Mouse (Mus musculus) spleen, postnatal 4 days (tissue): ENCODE measurements around the gene Man2b2.

ENCODE experiments used
- DNase-seq, 2 experiments: peaks; one replicate each; pipeline ENCODE4 v3.0.0; 2022; ENCODE audit warnings: low spot score in 2 of 2

The Man2b2 gene

GRCm38 (mm10) chr5:36766958-36767703 lies 63.3 kb downstream of the Man2b2 start:
- no peak for DNase-seq

- no peak for DNase-seq
These were observed 70.6 kb downstream of the Man2b2 start for GRCm38 (mm10) chr5:36759848-36760247.

GRCm38 (mm10) chr5:36757033-36757432 lies 73.4 kb downstream of the Man2b2 start:
- no peak for DNase-seq
